Mouse (Mus musculus): ENCODE results near the gene Faap20. TPM values are rescaled to one million over a fixed set of nuclear protein-coding genes. Genes with fewer than 3 reads are reported as not detected.

The Faap20 gene
- polyA plus RNA-seq, 1 experiment from 2014 or later: 77.4 TPM

DNA sequence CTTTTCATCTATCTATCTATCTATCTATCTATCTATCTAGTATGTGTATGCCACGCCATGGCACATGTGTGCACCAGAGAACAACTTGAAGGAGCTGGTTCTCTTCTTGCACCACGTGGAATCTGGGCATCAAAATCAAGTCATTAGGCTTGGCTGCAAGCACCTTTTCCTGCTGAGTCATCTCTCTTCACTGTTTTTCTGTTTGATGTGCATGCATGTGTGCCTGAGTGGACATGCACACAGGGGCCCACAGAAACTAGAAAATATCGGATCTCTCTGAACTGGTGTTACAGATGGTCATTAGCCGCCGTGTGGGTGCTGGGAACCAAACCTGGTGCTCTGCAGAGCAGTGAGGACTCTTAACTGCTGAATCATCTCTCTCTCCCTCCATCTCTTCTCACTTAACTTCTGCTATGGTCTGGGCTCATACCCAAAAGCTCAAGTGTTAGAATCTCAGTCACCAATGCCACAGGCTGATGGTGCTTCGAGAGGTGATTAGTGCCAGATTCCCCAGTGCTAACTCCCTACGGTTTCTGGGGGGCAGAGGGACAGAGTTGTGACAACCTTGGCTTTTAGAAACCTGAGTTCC, 55.0 kb downstream of the Faap20 start:
- Histone ChIP-seq H3K36me3 (ENCODE audit: insufficient read depth, low read length) (no peaks in the 10 kb centered on the region), H3K9ac (replicated peaks; ENCODE audit: low read length) (no peak overlapping the region), H3K9me3 (ENCODE audit: low read length) (no peaks in the 10 kb centered on the region), H3K27me3 (ENCODE audit: insufficient read depth, low read length) (no peaks in the 10 kb centered on the region), H3K4me2 (replicated peaks; ENCODE audit: low read depth, low read length) (no peak overlapping the region), H3K4me3 (ENCODE audit: low read length) (no peak overlapping the region), H3K4me1 (ENCODE audit: insufficient read depth, low read length) (peaks cover 13% of the 10 kb centered on the region), H3K27ac (ENCODE audit: low read length) (no peak overlapping the region)
- ATAC-seq (ENCODE audit: low FRiP score, low TSS enrichment): no peak
- 86% methylated on average over 7 of the region's 7 CpGs for WGBS

DNA sequence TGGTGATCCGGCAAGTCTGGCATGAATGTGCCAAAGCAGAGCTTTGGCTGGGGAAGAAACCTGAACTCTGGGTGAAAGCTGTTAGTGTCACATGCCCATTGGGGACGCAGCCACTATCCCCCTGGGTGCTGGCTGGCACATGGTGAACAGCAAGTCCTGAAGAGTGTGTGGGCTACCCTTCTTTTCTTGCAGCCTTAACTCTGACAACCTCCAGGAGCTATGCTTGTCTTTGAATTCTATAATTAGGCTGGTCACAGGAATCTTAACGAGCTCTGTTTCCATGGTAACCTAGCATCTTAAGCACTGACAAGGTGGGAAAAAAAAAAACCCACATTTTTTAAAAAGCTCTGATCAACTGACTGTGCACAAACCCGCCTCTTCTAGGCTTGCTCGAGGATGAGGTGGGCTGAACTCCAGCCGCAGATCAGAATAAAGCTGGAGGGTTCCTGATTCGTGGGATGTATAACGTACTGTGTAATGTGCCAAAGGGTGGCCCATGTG, 56.0 kb downstream of the Faap20 start:
- Histone ChIP-seq H3K4me2 (replicated peaks; ENCODE audit: low read depth, low read length) (no peak overlapping the region), H3K4me3 (ENCODE audit: low read length) (no peak overlapping the region), H3K9ac (replicated peaks; ENCODE audit: low read length) (no peak overlapping the region), H3K4me1 (ENCODE audit: insufficient read depth, low read length) (peaks cover 13% of the 10 kb centered on the region), H3K27ac (ENCODE audit: low read length) (no peak overlapping the region), H3K9me3 (ENCODE audit: low read length) (no peaks in the 10 kb centered on the region), H3K27me3 (ENCODE audit: insufficient read depth, low read length) (no peaks in the 10 kb centered on the region), H3K36me3 (ENCODE audit: insufficient read depth, low read length) (no peaks in the 10 kb centered on the region)
- ATAC-seq (ENCODE audit: low FRiP score, low TSS enrichment): no peak
- 69% methylated on average over 8 of the region's 8 CpGs for WGBS

Other genes starting within 250 kb of the Faap20 start
- gene Plch2, start 193.0 kb upstream of the Faap20 start, polyA plus RNA-seq (2015; fragmentation: Nextera tagmentation; extraction: Ambion mirVana): 3.6 and 3.8 TPM in 2 replicates
- gene Pex10, start 182.8 kb upstream of the Faap20 start, polyA plus RNA-seq (2015; fragmentation: Nextera tagmentation; extraction: Ambion mirVana): 26.3 and 27.3 TPM in 2 replicates
- gene Rer1, start 163.4 kb upstream of the Faap20 start, polyA plus RNA-seq (2015; fragmentation: Nextera tagmentation; extraction: Ambion mirVana): 158 and 162 TPM in 2 replicates
- gene Morn1, start 163.2 kb upstream of the Faap20 start, polyA plus RNA-seq (2015; fragmentation: Nextera tagmentation; extraction: Ambion mirVana): 5.9 and 7.0 TPM in 2 replicates
- 14.5 and 15.9 TPM in 2 replicates for gene Ski, start 27.2 kb upstream of the Faap20 start, polyA plus RNA-seq (2015; fragmentation: Nextera tagmentation; extraction: Ambion mirVana)
- 17.3 and 17.9 TPM in 2 replicates for gene Prkcz, start 111.6 kb downstream of the Faap20 start, polyA plus RNA-seq (2015; fragmentation: Nextera tagmentation; extraction: Ambion mirVana)
- gene Gabrd, start 148.3 kb downstream of the Faap20 start, polyA plus RNA-seq (2015; fragmentation: Nextera tagmentation; extraction: Ambion mirVana): 0.07 TPM in 1 of 2 replicates, not detected in the other
- 1.5 and 1.8 TPM in 2 replicates for gene Cfap74, start 159.4 kb downstream of the Faap20 start, polyA plus RNA-seq (2015; fragmentation: Nextera tagmentation; extraction: Ambion mirVana)
- gene Tmem52, start 219.3 kb downstream of the Faap20 start, polyA plus RNA-seq (2015; fragmentation: Nextera tagmentation; extraction: Ambion mirVana): 1.9 and 2.2 TPM in 2 replicates
- 413 and 477 TPM in 2 replicates for gene Gnb1, start 241.6 kb downstream of the Faap20 start, polyA plus RNA-seq (2015; fragmentation: Nextera tagmentation; extraction: Ambion mirVana)